Mouse (Mus musculus) central nervous system, embryonic 11.5 days (tissue): ENCODE data around the gene Thbs3. TPM values are rescaled to one million over a fixed set of nuclear protein-coding genes. Genes with fewer than 3 reads are reported as not detected.

ENCODE experiments used
- polyA plus RNA-seq: library from polyadenylated mRNA; depleted of rRNA; stranded (reverse); fragments of >200 nt; gene quantifications from 2 replicates; pipeline ENCODE4 v1.2.3, GENCODE M21; 2012; rRNA removed

Thbs3 gene
- polyA plus RNA-seq: 106 TPM in 2 replicates

DNA sequence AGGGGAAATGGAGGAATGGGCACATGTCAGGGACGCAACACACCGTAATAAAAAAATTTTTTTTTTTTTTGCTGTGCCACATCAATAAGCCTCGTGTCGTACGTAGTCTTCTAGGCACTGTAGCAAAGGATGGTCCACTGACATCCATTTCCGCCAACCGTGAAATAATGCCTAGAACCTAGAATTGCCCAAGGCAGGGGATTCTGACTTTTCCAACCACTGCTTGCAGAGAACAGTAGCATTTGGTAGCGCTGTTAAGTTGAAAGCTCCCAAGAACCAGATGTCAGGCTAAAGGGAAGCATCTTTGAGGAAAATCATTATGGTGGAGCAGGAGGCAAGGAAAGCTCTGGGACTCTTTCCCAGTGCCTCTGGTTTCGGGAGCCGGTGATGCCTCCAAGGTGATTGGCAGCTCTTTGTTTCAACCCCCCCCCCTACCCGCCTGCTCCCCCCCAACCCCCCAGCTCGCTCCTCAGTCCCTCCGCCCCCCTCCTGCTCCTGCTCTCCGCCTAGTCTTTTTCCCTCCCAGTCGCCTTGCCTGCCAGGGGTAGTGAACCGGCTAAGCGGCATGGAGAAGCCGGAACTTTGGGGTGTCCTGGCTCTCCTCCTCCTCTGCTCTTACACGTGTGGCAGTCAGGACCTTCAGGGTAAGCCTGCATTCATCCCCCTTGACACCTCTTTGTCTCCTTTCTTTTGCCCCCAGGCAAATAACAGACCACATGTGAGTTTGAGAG is at the start of gene Thbs3:
Thbs3 (plus strand) TSS at position 500 of the 731 bp plus-strand sequence.

GRCm38 (mm10) chr3:89177242-89178106 is 37.5 kb upstream of the Thbs3 start, which contains the start of gene Scamp3:
TSS of gene Scamp3 (plus strand) at chr3:89177473.

GRCm38 (mm10) chr3:89183058-89183958 is 31.7 kb upstream of the Thbs3 start, which contains the start of gene Fam189b:
TSS of gene Fam189b (plus strand) at chr3:89183143.

DNA sequence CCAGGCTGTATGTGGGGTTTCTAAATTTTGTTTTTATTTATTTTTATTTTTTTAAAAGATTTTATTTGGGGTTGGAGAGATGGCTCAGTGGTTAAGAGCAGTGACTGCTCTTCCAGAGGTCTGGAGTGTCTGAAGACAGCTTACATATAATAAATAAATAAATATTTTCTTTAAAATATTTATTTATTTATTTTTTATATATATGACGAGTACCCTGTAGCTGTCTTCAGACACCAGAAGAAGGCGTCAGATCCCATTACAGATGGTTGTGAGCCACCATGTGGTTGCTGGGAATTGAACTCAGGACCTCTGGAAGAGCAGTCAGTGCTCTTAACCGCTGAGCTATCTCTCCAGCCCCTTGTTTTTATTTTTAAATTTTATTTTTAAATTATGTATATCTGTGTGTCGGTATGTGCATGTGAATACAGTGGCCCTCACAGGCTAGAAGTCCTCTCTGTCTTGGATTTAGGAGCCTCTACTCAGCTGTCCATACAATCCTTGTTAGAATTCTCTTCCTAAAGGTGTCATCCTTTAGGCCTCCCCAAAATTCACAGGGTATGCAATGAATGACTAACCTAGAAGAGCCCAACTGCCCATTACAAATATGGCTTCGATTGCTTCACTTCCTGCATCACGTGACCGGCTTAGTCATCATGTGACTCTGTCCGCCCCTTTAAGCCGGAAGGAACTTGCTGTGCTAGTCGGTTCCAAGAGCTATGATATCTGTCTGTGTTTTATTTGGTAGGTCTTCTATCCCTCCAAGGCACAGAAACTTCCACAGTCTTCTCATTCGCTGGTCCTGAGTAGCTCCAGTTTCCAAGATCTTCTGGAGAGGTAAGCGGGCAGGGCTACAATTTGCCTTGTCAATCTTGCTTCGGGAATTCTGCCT is 12.5 kb upstream of the Thbs3 start, which contains the start of gene Gba:
Gba (plus strand) TSS at position 676 of the 889 bp plus-strand sequence.

DNA sequence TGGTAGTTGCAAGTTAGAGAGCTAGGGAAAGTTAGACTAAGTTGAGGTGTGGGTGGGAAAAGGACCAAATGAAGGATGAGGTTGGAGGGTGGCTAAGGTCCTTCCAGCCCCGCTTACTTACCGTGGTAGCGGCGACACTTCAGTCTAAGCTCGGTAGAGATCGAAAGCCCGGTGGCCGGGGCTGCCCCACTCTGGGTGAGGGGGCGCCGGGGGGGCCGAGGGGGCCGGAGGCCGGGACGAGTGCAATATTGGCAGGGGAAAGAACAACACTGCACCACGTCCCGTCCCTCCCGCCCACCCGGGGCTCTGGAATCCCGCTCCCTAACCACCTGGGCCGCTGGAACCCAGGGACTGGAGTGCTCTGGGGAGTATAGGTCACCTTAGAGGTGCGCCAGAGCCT is 11.9 kb downstream of the Thbs3 start, which contains the start of gene Mtx1:
Mtx1 (minus strand) TSS at position 189 of the 400 bp plus-strand sequence.

DNA sequence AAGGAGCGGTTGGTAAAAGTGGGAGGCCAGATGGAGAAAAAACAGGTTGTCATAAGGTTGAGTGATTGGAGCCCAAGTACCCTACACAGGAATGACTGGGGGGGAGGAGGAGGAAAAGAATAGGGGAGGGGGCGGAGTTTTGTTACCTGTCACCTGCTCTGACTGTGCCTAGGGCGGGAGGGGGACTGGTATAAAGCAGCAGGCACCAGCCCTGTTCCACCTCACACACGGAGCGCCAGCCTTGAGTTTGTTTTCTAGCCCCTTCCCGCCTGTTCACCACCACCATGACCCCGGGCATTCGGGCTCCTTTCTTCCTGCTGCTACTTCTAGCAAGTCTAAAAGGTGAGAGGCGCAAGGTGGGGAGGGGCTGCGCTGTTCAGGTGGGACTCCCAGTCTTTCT is 13.9 kb downstream of the Thbs3 start, which contains the start of gene Muc1:
Muc1 (plus strand) TSS at position 222 of the 400 bp plus-strand sequence.

DNA sequence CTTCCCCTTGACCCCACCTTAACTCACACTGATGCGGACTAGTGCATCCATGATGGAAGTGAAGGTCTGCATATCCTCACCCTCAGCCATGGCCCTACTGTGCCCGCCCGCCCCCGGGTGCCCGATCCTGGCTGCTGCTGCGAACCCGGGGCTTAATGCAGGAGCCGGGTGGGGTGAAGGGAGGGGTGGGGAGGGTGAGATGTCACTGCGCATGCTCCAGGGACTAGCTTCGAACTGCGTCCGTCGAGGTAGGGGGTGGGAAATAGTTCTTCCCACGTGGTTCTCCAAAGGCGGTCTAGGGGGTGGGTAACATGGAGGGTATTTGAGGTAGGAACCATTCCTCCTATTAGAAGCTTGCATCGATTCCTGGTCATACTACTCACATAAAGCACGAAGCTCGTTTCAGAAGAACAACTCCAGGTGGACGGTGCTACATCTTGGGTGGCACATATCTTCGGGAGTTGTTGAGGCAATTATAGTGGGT is 30.8 kb downstream of the Thbs3 start, which contains the start of gene Krtcap2:
Krtcap2 (plus strand) TSS at position 279 of the 484 bp plus-strand sequence.

GRCm38 (mm10) chr3:89246261-89247100 is 31.5 kb downstream of the Thbs3 start, which contains the start of gene Trim46:
TSS of gene Trim46 (minus strand) at chr3:89246309.

DNA sequence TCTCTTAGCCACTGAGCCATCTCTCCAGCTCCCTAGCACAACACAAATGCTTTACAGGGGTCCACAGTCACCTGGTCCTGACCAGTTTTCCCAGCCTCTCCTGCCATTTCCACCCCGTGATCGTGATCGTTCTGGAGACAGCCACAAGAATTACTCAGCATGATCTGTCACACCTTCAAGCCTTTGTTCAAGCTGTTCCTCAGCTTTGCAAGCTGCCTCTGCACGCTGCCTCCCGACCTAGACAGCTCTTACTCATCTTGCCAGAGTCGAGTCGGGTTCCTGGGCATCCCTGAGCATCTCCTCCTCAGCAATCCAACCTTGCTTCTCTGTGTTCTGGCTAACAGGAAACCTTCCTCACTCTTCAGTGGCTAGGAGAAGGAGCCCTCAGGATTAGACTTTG is 44.1 kb downstream of the Thbs3 start, which contains the start of gene Dpm3:
Dpm3 (plus strand) TSS at position 283 of the 400 bp plus-strand sequence.

DNA sequence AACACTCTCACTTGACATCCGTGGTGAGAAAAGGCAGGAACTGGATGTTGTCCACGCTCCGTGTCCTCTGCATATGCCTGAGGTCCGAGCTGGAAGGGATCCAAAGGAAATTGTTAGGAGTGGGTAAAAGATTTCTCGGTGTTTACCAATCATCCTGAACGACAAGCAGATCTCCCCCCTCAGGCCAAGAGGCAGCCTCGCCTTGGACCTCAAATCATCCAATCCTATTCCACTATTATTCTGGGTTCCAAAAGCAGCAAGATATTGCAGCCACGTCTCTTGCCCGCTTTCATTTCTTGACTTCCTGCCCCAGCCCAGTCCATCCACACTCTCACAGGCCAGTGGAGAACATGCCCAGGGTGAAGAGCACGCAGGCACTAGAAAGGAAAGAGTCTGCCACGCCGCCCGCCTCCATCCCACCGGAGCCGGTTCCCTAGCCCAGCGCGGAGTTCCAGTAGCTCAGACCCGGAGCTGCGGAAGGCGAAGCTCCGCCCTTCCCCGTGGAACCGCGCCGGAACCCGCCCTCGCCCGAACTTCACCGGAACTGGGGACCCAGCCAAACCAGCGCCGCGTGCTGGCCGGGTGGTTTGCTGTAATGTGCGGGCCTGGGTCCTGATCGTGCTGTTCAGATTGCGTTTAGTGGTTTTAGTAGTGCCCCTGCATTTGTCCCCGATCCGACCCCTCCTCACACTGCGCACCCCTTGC is 55.2 kb downstream of the Thbs3 start, which contains the start of gene Slc50a1:
Slc50a1 (minus strand) TSS at position 520 of the 705 bp plus-strand sequence.

Other genes starting within 250 kb of the Thbs3 start
- gene Rusc1, start 121.9 kb upstream of the Thbs3 start, polyA plus RNA-seq: 29.7 and 37.9 TPM in 2 replicates
- not detected in 2 replicates for gene Gm43738, start 114.1 kb upstream of the Thbs3 start, polyA plus RNA-seq
- 185 and 198 TPM in 2 replicates for gene Fdps, start 113.2 kb upstream of the Thbs3 start, polyA plus RNA-seq
- gene Pklr, start 79.0 kb upstream of the Thbs3 start, polyA plus RNA-seq: 9.5 and 14.9 TPM in 2 replicates
- 10.2 and 12.0 TPM in 2 replicates for gene Hcn3, start 55.0 kb upstream of the Thbs3 start, polyA plus RNA-seq
- 106 and 144 TPM in 2 replicates for gene Clk2, start 50.4 kb upstream of the Thbs3 start, polyA plus RNA-seq
- 81.7 and 94.0 TPM in 2 replicates for gene Scamp3, start 37.7 kb upstream of the Thbs3 start, polyA plus RNA-seq
- gene Fam189b, start 32.0 kb upstream of the Thbs3 start, polyA plus RNA-seq: 45.5 and 48.4 TPM in 2 replicates
- gene Gba, start 12.3 kb upstream of the Thbs3 start, polyA plus RNA-seq: 25.4 and 39.8 TPM in 2 replicates
- 176 and 193 TPM in 2 replicates for gene Mtx1, start 11.9 kb downstream of the Thbs3 start, polyA plus RNA-seq
- gene Muc1, start 13.9 kb downstream of the Thbs3 start, polyA plus RNA-seq: 11.6 and 12.3 TPM in 2 replicates
- gene Krtcap2, start 30.8 kb downstream of the Thbs3 start, polyA plus RNA-seq: 90.0 and 92.9 TPM in 2 replicates
- gene Trim46, start 31.1 kb downstream of the Thbs3 start, polyA plus RNA-seq: 20.5 and 22.4 TPM in 2 replicates
- gene Dpm3, start 44.2 kb downstream of the Thbs3 start, polyA plus RNA-seq: 141 and 150 TPM in 2 replicates
- 29.1 and 51.5 TPM in 2 replicates for gene Slc50a1, start 55.4 kb downstream of the Thbs3 start, polyA plus RNA-seq
- gene Efna1, start 66.0 kb downstream of the Thbs3 start, polyA plus RNA-seq: 8.9 and 20.0 TPM in 2 replicates
- 5.5 and 18.9 TPM in 2 replicates for gene Efna3, start 107.8 kb downstream of the Thbs3 start, polyA plus RNA-seq
- gene Efna4, start 122.8 kb downstream of the Thbs3 start, polyA plus RNA-seq: 32.7 and 40.6 TPM in 2 replicates
- gene Adam15, start 134.8 kb downstream of the Thbs3 start, polyA plus RNA-seq: 32.0 and 36.4 TPM in 2 replicates
- 0.18 and 0.41 TPM in 2 replicates for gene Dcst2, start 146.8 kb downstream of the Thbs3 start, polyA plus RNA-seq
- 0.02 and 0.05 TPM in 2 replicates for gene Dcst1, start 150.1 kb downstream of the Thbs3 start, polyA plus RNA-seq
- 2.7 and 3.9 TPM in 2 replicates for gene Zbtb7b, start 179.6 kb downstream of the Thbs3 start, polyA plus RNA-seq
- 3.2 and 3.6 TPM in 2 replicates for gene Lenep, start 187.6 kb downstream of the Thbs3 start, polyA plus RNA-seq
- 22.1 and 30.7 TPM in 2 replicates for gene Flad1, start 196.7 kb downstream of the Thbs3 start, polyA plus RNA-seq
- gene Cks1b, start 203.2 kb downstream of the Thbs3 start, polyA plus RNA-seq: 235 and 307 TPM in 2 replicates
- 47.1 and 77.1 TPM in 2 replicates for gene Shc1, start 203.3 kb downstream of the Thbs3 start, polyA plus RNA-seq
- 58.4 and 79.0 TPM in 2 replicates for gene Pygo2, start 215.0 kb downstream of the Thbs3 start, polyA plus RNA-seq
- 18.5 and 18.7 TPM in 2 replicates for gene Pbxip1, start 221.5 kb downstream of the Thbs3 start, polyA plus RNA-seq
- 54.0 and 72.1 TPM in 2 replicates for gene Pmvk, start 239.4 kb downstream of the Thbs3 start, polyA plus RNA-seq